Mouse (Mus musculus) CD4-positive, CD25-positive, alpha-beta regulatory T cell, adult 4 months (primary cell): ENCODE measurements around the gene Ncoa3. TPM values are rescaled to one million over a fixed set of nuclear protein-coding genes. Genes with fewer than 3 reads are reported as not detected.
"Not testable (repeated sequence)": the region's sequence is repeated elsewhere in the genome, so short reads cannot be mapped to it uniquely, and the experiment has no call there.

ENCODE experiments used
- ATAC-seq: one replicate; pipeline ENCODE4 v1.8.0; 2017
- polyA plus RNA-seq, 2 experiments: library from polyadenylated mRNA; unstranded; fragments of 100-300 nt; shearing (Covaris generic); gene quantifications; one replicate each; pipeline ENCODE4 v1.2.1; 2017

The Ncoa3 gene
- polyA plus RNA-seq, 2 experiments from 2014 or later: 78.6 to 87.5 TPM

- no peak for ATAC-seq
These were observed 87.8 kb downstream of the Ncoa3 start for GRCm38 (mm10) chr2:166079961-166080885.

- no peak for ATAC-seq
These were observed 88.7 kb downstream of the Ncoa3 start for GRCm38 (mm10) chr2:166080967-166081750.

DNA sequence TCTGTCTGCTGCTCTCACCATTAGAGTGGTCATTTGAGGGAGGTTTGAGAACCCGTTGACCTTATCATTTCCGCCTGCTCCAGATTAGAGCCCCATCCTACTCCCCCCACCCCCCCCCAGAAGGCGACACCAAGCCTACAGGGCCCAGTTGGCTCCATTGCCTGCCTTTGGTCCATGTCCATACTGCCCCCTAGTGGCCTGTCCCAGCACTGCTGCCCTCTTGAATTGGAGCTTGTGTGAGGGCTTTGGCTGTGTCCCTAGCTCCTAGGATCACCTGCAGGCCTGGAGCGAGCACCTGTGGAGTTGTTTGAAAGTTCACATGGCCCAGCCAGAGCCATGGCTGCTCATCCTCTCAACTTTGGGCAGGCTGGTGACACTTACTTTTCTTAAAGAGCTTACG, 89.8 kb downstream of the Ncoa3 start:
- no peak for ATAC-seq

DNA sequence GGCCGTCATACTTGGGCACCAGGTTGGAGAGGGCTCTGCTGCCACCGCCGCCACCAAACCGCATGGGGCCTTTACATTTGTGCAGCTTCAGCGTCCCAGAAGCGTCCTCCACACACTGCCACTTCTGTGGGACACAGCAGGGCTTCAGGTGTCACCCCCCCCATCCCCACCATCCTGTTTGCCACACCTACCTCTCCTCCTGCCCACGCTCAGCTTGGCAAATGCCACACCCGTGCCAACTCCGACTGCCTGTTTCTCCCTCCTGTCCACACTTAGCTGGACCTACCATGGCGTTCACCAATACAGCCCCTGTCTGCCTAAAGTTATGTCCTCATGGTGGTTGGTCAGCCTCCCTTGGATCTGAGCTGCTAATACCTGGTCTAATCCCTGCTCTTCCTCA, 90.2 kb downstream of the Ncoa3 start:
- no peak for ATAC-seq

GRCm38 (mm10) chr2:166083542-166084031, 91.2 kb downstream of the Ncoa3 start:
- ATAC-seq: no peak

DNA sequence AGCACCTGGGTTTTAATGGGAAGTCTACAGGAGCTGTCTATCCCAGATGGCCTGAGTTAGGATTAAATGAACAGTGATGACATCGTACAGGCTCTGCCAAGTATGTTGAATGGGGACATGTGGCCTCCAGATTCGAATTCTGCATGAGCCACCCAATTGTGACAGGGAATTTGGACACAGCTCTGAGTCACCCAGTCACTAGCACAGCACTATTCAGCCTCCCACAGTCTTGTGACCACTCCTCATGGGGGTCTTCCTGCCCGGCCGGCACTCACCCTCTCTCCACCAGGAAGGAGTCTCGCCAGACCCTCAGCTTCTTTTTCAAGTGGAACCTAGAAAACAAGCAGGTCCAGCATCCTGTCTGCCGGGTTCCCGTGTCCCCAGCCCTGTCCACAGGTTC, 91.7 kb downstream of the Ncoa3 start:
- ATAC-seq: no peak

DNA sequence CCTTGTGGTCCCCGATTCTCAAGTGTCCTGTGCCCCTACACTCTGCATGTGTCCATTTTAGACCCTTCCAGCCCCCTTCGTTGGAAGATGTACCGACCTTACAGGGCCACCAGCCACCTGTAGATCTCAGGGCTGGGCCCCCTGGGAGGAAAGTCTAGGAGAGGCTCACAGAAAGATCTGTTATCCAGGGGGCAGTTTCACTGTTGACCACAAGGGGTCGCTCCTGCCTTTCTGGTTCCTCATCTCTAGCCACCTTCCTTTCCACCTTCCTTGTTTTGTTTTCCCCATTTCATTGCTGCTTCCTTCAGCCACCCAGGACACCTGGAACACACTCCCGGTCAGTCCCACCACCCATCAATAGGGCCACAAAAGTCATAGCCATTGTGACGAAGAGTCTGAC, 92.5 kb downstream of the Ncoa3 start:
- not testable (repeated sequence) for ATAC-seq

DNA sequence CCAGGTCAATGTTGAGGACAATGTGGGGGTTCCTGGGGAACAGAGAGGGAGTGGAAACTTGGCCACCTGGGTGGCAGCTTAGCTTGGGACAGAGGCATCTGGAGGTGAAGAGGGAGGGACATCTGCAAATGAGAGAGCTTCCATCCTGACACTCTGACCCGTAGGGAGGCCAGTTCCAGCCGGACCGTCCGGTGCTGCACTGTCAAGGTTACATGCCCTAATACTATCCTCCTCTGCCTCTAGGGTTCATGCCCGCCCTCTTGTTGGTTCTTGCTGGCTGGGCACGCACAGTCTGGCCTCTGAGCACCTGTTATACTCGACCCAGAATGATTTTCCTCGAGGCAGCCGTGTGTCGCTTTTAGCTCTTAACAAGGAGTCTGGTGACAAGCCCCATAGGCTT, 93.3 kb downstream of the Ncoa3 start:
- ATAC-seq: no peak

DNA sequence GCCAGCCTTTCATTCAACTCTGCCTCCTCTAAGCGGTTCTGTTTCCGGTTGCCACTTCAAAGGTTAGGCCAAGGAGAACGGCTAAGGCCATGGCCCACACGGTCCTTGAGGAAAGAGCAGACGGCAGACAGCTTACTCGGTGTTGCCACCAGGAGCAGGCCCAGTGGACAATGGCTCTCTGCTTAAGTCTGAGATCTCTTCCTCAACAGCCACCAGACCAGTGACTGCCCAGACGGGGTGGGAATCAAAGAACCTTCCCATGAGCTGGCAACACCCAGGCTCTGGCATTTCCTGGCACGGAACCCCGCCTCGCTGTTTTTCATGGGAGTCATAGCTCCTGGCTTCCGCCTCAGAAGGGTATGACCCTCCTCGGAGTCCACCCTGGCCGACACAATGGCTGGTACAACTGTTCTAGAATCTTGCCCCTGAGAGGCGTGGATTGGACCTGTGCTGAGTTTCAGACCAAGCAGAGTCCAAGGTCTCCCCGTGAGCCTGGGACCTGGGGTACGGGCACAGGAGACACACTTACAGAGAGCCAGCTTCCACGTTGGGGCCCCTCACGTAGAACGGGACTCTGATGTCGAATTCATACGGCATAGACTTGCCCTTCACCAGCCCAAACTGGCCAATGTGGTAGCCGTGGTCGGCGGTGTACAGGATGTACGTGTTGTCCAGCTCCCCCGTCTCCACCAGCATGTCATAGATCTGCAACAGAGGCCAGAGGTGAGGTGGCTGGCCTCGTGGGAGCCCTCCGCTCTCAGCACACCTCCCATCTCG, 94.2 kb downstream of the Ncoa3 start:
- no peak for ATAC-seq

- no peak for ATAC-seq
These were observed 96.6 kb downstream of the Ncoa3 start for GRCm38 (mm10) chr2:166088991-166089390.

DNA sequence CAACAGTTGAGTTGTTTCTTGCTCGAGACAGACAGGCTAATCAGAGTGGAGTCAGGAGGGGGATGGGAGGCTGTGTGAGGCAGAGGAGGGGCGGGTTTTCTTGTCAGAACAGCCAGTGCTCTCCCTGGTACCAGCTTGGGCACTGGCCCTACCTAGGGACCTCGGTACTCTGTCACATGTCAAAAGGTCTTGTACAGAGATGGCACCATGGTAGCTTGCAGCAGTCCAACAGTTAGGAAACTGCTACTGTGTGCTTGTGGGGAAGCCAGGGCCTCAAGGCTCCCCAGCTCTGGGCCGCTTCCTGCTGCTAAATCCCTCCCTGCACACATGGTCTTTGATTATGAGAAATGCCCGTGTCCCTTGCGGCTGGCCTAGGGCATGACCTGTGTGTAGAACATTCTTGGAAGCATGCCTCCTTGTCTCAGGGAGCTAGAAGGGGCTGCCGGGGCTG, 97.7 kb downstream of the Ncoa3 start:
- no peak for ATAC-seq

DNA sequence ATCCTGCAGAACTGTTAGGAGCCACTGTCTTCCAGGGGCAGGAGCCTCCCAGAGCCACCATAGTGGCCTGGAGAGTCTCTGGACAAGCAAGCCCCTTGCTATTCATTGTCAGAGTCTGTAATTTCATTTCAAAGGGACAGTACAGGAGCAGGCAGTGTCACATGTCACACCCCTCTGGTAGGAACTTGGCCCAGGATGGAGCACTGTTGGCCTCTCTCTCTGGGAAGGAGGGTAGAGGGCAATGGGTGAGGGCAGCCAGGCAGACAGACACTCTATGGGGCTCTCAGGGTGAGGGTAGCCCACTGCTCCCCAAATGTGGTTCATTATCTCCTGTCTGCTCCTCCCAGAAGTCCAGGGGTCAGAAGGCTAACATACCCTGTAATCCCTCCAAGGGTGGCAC, 99.2 kb downstream of the Ncoa3 start:
- no peak for ATAC-seq

DNA sequence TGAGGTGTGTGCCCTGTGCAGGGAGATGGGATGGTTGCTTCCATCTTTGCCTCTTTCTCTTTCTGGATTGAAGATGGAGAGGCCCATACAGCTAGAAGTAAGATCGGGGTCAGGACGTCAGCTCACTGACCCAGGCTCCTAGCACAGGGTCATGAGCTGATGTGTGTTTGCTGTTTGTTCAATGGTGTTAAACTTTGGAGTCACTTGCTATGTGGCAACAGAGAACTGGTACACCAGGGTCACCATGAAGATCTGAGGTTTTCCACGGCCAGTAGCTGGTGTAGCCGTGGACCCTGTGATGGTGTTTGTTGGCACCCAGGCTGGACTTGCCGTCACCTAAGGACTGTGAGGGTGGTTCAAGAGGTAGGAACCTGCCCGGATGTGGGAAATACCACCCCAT, 100.0 kb downstream of the Ncoa3 start:
- no peak for ATAC-seq

DNA sequence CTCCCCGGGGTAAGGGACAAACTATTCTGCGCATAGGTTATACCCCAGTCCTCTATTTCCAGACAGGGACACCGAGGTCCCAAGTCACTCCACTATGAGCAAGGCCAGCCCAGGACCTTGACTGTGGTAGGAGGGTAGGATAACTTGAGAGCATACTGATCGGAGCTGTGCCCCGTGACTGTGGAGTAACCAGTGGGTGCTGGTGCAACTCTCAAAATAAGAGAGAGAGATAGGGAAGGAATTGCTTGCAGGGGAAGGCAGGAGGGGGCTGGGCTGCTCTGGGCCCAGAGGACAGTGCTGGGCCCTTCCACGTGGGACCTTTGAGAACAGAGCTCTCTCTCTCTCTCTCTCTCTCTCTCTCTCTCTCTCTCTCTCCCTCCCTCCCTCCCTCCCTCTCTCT, 103.9 kb downstream of the Ncoa3 start:
- ATAC-seq: no peak

DNA sequence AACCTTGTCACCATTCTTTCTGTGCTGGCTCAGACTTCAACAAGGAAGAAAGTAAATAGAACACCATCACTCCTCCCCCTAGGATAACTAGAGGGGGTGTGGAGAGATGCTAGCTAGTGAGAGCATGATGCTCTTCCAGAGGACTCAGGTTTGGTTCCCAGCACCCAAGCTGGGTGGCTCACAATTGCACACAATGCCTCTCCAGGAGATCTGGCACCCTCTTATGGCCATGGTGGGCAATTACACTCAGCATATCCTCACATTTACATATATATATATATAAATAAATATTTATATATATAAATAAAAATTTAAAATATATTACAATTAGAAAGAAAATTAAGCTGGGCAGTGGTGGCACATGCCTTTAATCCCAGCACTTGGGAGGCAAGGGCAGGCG, 104.4 kb downstream of the Ncoa3 start:
- no peak for ATAC-seq

- ATAC-seq: no peak
These were observed 105.2 kb downstream of the Ncoa3 start for GRCm38 (mm10) chr2:166097443-166098291.

- ATAC-seq: no peak
These were observed 106.0 kb downstream of the Ncoa3 start for GRCm38 (mm10) chr2:166098292-166098933.

DNA sequence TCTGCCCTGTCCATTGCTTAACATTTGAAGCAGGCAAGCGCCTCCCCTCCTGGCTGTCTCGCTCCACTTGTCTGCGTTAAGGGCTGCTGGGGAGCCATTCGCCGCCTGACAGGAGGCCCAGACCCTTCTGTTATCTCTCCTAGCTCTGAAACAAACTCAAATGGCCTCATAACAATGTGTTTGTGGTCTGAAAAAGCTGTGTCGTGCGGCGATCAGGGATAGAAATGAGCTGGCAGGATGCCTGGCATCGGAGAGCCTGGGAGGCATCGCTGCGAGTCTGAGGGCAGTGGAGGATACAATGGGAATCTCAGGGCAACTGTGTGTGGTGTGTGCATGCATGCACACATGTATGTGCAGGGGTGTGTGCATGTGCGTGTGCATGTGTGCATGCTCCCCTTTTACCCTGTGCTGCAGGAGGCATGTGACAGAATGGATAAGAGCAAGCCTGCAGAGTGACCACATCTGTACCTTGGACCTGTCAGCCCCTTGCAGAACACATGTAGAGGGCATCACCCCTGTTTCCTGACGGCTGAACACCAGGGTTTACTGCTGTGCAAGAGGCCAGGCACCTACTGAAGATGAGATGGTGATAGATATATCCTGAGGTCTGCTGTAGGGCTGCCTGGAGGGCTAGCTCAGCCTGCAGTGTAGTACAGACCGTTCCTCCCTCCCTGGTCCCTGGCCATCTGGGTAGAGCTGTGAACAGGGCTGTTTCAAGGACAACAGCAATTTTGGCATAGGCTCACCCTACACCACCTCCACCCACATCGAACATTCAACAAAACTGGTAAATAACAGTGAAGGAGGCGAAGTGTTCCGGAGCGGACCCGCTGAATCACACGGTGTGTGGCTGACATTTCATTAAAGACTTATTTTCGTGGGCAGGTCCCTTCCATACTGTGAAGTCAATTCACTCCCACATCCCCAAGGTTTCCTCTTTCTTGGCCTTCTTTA, 108.2 kb downstream of the Ncoa3 start:
- no peak for ATAC-seq

DNA sequence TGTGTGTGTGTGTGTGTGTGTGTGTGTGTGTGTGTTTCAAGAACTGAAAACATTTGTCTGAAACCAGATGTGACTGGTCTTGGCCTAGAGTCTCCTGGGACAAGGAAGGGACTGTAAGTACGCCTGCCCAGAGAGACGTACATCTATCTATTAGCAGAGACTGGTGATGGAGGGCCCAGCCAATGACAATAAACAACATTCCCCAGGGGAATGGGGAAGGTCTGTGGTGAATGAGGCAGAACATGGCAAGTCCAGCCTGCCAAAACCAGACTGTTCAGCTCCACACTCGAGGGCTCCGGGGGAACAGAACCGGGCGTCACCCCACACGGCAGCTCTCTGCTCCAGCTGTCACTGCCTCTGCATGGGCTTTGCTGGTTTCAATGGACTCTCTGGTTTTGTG, 110.5 kb downstream of the Ncoa3 start:
- ATAC-seq: no peak

DNA sequence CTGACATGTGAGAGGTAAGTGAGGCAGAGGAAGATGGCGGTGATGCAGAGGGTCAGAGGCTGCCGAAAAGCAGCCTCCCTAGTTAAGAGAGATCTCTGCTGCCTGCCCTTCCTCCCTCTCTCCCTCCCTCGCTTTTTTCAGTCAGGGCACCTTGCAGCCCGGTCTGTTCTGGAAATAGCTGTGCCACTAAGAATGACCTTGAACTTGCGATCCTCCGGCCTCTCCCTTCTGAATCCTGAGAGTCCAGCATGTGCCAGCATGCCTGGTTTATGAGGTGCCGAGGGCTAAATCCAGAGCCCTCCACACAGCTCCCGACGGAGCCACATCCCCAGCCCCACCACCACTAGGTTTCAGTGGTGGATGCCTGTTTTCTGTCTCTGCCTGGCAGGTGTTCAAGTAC, 113.5 kb downstream of the Ncoa3 start:
- no peak for ATAC-seq
